Mouse (Mus musculus) lung, postnatal 0 days (tissue): ENCODE measurements at regions not wholly inside any gene's neighbourhood (a gene's known extent, or its start where the extent isn't known, plus 50 kb on each side); places are given as distances from the start of the nearest gene placed in this dataset.

ENCODE experiments used
- CTCF ChIP-seq: IDR thresholded peaks from 2 replicates; pipeline ENCODE4 v1.5.1; 2016; ENCODE audit warnings: antibody characterized with exemption, mild to moderate bottlenecking
- EP300 ChIP-seq: IDR thresholded peaks from 2 replicates; pipeline ENCODE4 v1.6.1; 2016; ENCODE audit warnings: antibody characterized with exemption, mild to moderate bottlenecking, control low read depth

GRCm38 (mm10) chr3:16533643-16534042, 527.4 kb upstream of the Gm5150 start:
- no peak for TF ChIP-seq EP300
- no peak for TF ChIP-seq CTCF
